Mouse (Mus musculus) bone marrow, adult 2 months (tissue): ENCODE results near the gene Ipmk.

Experiments
- CTCF ChIP-seq: fragments of 200-500 bp; IDR thresholded peaks from 2 replicates; pipeline ENCODE4 v1.5.1; 2011; ENCODE audit warnings: low read length, control low read depth; ENCODE audit not compliant: control insufficient read depth, insufficient read depth
- POLR2A ChIP-seq: fragments of 200-500 bp; IDR thresholded peaks from 2 replicates; pipeline ENCODE4 v1.6.1; 2011; ENCODE audit warnings: low read depth, mild to moderate bottlenecking, control low read depth, low read length, borderline replicate concordance; ENCODE audit not compliant: control insufficient read depth

DNA sequence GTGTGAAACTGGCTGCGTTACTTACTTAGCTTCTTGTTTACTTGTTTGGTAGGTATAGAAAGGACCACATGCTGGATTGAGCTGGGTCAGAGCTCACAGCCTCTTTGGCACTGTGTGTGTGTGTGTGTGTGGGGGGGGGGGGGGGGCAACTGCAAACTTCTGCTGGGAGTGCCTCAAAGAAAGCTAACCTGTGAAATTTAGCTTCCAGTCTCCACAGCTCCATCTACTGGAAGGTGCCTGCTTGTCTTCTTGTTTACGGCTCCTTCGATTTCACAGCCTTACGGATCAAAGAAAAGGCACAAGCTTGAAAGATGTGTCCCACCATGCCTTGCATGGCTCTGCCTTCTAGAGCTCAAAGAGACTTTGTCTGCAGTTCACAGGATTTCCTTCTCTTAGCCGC lies 45.1 kb upstream of the Ipmk start:
- TF ChIP-seq POLR2A, result no peak
- no peak for TF ChIP-seq CTCF
